Mouse (Mus musculus) adrenal gland, postnatal 10 days (tissue): ENCODE measurements around the gene Mustn1. TPM values are rescaled to one million over a fixed set of nuclear protein-coding genes. Genes with fewer than 3 reads are reported as not detected.

Experiments used
- DNase-seq: peaks from one replicate; pipeline ENCODE4 v3.0.0; 2021; ENCODE audit warnings: mixed read lengths
- long read RNA-seq, 2 experiments: library from polyadenylated mRNA; stranded (forward); transcript quantifications; one replicate each; pipeline ENCODE4 v2.0.0; 2021
- total RNA-seq, 2 experiments: library from RNA; stranded (reverse); gene quantifications; 2 replicates each; pipeline ENCODE4 v1.2.3; 2021

The Mustn1 gene
- 10 to 100 TPM; 11.1 to 11.6 TPM for total RNA-seq
- long read RNA-seq, experiment 1, transcript Mustn1-201 (3 exons, 1,236 nt), result major isoform, 8 of 10 reads
- long read RNA-seq, experiment 1, partial matches to known transcripts, result 0 of 10 reads
- long read RNA-seq, experiment 1, other reads (novel, unspliced or antisense), result 2 of 10 reads
- long read RNA-seq, experiment 2, partial matches to known transcripts, result 1 of 5 reads
- long read RNA-seq, experiment 2, other reads (novel, unspliced or antisense), result 0 of 5 reads

DNA sequence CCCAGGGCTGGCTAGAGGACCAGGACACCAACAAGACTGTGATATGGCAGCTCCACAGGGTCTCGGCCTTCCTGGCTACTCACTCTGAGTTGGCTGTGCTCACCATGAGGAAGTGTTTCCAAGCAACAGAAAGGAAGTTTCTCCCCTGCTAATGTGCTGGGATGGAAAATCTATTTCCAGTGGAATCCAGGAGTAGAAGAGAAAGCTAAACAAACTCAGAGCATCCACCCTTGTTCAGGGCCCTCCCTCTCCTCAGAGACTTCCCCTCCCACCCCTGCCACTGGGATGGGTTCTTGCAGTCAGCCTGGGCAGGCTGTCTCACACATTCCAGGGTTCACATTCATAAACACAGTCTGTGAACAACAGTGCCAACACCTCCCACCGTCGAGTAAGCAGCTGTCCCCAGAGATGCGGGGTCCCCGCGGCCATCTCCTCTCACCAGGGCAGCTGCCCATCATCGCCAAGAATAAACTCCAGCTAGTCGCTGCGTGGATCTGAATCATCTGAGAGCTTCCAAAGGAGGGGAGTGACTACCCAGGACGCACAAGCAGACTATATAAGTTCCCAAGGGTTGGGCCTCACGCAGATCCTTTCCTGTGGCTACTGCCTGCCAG, at the start of gene Mustn1:
Gene Mustn1, plus strand, starts transcription at position 243 of the 614 bp plus-strand sequence.
- DNase-seq, result no peak

DNA sequence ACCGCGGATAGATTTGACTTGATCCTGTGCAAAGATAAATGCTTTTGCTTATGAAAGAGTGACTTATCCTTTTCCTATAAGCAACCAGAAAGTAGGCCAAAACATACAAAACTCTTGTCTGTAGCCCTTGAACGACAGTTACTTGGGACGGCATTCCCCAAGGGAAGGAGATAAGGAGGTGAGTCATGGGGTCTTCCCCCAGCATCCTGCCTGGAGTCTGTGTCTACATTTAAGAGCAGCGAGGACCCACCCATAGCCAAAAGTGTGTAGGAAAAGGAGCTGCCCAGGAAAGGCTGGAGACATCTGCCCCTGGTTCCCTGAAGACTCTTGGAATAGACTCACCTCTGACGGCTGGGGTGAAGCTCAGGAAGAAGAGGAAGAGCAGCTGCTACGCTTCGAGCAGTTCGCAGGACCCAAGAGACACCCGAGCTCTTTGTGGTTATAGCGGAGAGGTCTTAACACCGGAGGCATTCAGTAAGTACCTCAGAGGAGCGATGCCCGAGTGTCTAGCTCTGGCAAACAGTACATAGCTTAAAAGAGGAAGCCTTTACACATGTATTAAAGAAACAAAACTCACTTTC, 41.5 kb upstream of the Mustn1 start:
- DNase-seq, result no peak

- peak; percentile 50 for DNase-seq
Measured at GRCm38 (mm10) chr14:30843701-30844100, 35.3 kb upstream of the Mustn1 start.

GRCm38 (mm10) chr14:30850504-30850903, 28.5 kb upstream of the Mustn1 start:
- no peak for DNase-seq

GRCm38 (mm10) chr14:30852325-30852724, 26.7 kb upstream of the Mustn1 start:
- DNase-seq, result no peak

DNA sequence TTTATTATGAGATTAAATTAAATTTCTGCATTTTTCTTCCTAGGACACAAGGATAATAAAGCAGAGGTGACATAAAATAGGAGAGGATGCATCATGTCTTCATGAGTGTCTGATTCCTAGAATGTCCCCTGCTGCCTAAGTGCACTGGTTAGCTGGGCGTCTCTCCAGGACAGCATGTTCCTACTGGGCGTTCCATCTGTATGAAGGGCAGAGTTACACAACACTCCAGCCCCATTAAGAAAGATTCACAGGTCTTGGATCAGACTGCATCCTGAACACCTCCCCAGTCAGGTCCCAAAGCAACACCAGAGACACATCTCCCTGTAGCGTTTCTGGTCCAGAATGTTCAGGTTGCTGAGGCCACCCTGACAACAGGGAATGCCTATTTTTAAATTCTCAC, 23.7 kb upstream of the Mustn1 start:
- DNase-seq, result no peak

DNA sequence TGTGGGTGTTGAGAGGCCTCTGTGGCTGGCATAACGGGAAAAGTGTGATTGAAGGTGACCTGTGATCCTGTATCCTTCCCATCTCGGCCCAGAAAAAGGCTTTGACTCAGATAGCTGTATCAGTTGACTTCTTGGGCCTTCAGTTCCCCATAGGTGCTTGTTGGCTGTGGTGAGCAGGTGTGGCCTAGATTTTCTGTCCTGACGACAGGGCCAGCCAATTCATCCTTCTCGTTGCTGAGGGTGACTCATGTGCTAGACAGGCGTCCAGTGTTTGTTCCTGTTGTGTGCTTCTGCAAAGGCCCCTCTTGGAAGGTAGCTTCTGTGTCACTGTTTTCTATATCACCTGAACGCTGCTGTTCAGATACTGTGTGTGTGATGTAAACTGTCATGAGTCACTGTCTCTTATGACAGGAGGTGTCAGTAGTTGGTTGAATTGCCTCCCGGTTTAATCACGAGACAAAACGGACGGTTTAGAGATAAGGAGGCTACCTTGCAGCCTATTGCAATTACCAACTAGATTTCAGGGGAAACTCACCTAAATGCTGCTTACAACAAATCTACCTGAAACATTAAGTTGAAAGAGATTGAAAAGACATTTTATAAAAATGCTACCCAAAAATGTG, 22.0 kb upstream of the Mustn1 start:
- DNase-seq, result no peak

GRCm38 (mm10) chr14:30857990-30858389, 21.0 kb upstream of the Mustn1 start:
- no peak for DNase-seq

GRCm38 (mm10) chr14:30861421-30862125, 17.4 kb upstream of the Mustn1 start:
- DNase-seq, result no peak

- no peak for DNase-seq
Measured at GRCm38 (mm10) chr14:30862368-30862767, 16.6 kb upstream of the Mustn1 start.

DNA sequence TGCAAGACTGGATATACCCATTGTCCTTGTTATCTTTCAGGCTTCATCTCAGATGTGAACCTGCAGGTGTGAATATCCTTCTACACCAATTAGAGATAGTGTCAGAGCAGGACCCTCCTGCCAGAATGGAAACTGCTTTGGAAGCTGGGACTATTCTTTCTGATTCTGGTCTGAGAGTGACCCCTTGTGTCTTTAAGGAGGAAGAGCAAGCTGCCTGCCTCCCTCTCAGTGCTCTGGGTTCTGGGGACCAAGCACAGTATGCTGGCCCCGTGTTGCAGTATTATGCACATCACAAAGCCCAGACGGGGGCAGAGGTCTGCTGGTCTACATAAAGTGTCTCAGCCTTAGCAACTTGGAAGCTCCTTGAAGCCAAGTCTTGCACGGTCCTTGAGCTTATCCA, 13.7 kb upstream of the Mustn1 start:
- DNase-seq, result no peak

GRCm38 (mm10) chr14:30867042-30867441, 12.0 kb upstream of the Mustn1 start:
- peak; percentile 85 for DNase-seq

DNA sequence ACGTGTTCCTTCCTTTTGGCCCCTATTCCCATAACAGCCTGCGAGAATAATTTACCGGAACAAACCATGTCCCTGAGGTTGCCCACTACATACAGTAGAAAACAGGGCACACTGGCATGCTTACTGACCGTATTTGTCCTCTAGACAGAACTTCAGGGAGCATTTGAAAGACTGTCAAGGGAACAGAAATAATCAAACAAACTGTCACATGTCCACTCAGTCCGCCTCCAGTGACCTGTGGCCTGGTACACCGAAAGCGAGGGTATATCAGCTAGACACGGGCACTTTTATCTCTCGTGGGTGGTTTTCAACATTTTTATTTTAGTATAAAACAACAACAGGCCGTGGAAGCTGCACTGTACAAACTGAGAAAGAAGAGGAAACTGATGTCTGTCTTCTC, 10.2 kb upstream of the Mustn1 start:
- DNase-seq, result no peak

GRCm38 (mm10) chr14:30869391-30869801, 9.6 kb upstream of the Mustn1 start:
- DNase-seq, result peak; percentile 55

DNA sequence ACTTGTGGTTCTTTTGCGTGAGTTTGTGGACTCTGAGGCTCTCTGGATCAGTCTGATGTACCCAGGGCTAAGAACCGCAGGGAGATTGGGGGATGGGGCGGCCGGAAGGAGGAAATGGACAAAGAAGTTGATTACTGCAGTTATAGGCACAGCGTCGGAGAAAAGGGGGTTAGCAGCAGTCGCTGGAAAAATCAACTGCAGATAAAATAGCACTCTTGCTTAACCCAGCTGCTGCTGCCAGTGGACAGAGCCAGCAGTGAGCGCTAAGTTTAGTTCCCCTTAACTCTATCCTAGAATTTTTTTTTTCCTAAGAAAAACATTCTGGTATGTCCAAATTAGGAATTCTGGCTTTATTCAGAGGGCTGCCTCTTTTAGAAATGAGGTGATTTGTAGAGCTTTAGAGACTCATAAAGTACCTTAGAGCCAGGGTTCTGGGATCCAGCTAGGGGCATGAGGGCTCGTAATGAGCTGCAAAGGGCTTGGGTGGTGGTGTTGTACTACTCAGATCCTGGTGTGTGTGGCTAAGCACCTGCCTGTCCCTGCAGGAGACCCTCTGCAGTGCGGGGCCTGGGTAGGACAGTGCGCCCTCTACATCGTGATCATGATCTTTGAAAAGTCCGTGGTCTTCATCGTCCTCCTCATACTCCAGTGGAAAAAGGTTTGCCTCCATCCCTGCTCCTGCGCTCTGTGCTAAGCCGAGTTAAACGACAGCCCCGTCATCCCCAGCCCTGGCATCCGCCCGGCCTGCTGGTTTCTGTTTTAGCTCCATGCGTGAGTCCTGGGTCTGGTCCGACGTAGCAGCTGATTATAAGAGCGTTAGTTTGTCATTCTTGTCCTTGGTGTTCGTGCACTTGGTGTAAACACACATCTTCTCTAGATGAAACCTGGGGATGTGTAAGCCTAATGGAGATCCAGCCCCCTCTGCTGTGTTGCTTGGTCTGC, 8.5 kb upstream of the Mustn1 start:
- no peak for DNase-seq

DNA sequence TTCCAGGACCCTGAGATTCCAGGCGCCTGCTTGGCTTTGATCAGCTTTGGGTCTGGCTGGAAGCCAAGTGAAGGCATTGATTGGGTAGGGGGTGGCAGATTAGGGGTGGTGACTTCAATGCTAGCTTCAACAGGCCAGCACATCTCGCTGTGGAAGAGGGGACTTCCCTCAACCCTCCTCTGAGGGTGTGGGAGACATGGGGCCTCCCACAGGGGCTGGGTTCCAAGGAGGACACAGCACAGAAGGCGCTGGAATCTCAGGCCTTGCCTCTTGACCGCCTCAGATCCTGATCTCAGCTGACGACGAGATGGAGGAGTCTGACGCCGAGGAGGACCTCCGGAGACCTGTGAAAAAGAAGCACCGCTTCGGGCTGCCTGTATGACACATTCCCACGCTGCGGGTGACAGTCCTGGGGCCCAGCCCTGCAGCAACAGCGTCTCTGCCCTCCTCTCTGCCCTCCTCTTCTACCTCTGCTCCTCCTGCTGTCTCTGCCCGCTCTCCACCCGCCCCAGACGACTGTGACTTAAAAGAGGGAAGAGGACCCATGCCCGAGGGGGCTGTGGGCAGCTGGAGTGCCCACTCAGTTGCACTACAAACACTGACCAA, 4.8 kb upstream of the Mustn1 start:
- DNase-seq, result no peak

GRCm38 (mm10) chr14:30875130-30875865, 3.7 kb upstream of the Mustn1 start:
- DNase-seq, result no peak

GRCm38 (mm10) chr14:30875955-30876354, 3.0 kb upstream of the Mustn1 start:
- DNase-seq, result no peak

GRCm38 (mm10) chr14:30876451-30876850, 2.5 kb upstream of the Mustn1 start:
- DNase-seq, result no peak

GRCm38 (mm10) chr14:30877827-30878226, 1.2 kb upstream of the Mustn1 start:
- no peak for DNase-seq
